Mouse (Mus musculus) forelimb bud, embryonic 11.5 days (tissue): ENCODE results near the gene Olfr709-ps1.
"Not testable (repeated sequence)": the region's sequence is repeated elsewhere in the genome, so short reads cannot be mapped to it uniquely, and the experiment has no call there.

ENCODE experiments used
- DNase-seq: peaks from one replicate; pipeline ENCODE4 v3.0.0-alpha.2; 2012; ENCODE audit warnings: low read depth, low spot score

The Olfr709-ps1 gene

GRCm38 (mm10) chr7:106932119-106932518, at the start of gene Olfr709-ps1:
TSS of gene Olfr709-ps1 (minus strand) at chr7:106932219.
- no peak for DNase-seq

GRCm38 (mm10) chr7:106975353-106975752, 43.3 kb upstream of the Olfr709-ps1 start, which contains the start of gene Olfr711:
TSS of gene Olfr711 (minus strand) at chr7:106975453.
- DNase-seq: no peak

GRCm38 (mm10) chr7:106967503-106967902, 35.5 kb upstream of the Olfr709-ps1 start:
- not testable (repeated sequence) for DNase-seq

- no peak for DNase-seq
Measured at GRCm38 (mm10) chr7:106963837-106964236, 31.8 kb upstream of the Olfr709-ps1 start, which contains the start of gene Olfr6. TSS of gene Olfr6 (minus strand) at chr7:106963937.

- DNase-seq: no peak
Measured at GRCm38 (mm10) chr7:106948212-106948611, 16.2 kb upstream of the Olfr709-ps1 start, which contains the start of gene Olfr710. TSS of gene Olfr710 (minus strand) at chr7:106948312.

GRCm38 (mm10) chr7:106920961-106921360, 11.1 kb downstream of the Olfr709-ps1 start:
- not testable (repeated sequence) for DNase-seq

- no peak for DNase-seq
Measured at GRCm38 (mm10) chr7:106907676-106908075, 24.3 kb downstream of the Olfr709-ps1 start, which contains the start of gene Olfr1532-ps1. TSS of gene Olfr1532-ps1 (plus strand) at chr7:106908001.

GRCm38 (mm10) chr7:106901141-106901540, 30.9 kb downstream of the Olfr709-ps1 start, which contains the start of gene Olfr707:
TSS of gene Olfr707 (minus strand) at chr7:106901241.
- DNase-seq: not testable (repeated sequence)

- DNase-seq: no peak
Measured at GRCm38 (mm10) chr7:106888062-106888461, 44.0 kb downstream of the Olfr709-ps1 start, which contains the start of gene Olfr706. TSS of gene Olfr706 (minus strand) at chr7:106888162.

- no peak for DNase-seq
Measured at GRCm38 (mm10) chr7:106876791-106877190, 55.2 kb downstream of the Olfr709-ps1 start, which contains the start of gene Olfr705. TSS of gene Olfr705 (minus strand) at chr7:106876891.
